Mouse (Mus musculus): ENCODE measurements around the gene Psmd1. TPM values are rescaled to one million over a fixed set of nuclear protein-coding genes. Genes with fewer than 3 reads are reported as not detected.

Psmd1 gene
- polyA plus RNA-seq, 1 experiment: 36.4 TPM

DNA sequence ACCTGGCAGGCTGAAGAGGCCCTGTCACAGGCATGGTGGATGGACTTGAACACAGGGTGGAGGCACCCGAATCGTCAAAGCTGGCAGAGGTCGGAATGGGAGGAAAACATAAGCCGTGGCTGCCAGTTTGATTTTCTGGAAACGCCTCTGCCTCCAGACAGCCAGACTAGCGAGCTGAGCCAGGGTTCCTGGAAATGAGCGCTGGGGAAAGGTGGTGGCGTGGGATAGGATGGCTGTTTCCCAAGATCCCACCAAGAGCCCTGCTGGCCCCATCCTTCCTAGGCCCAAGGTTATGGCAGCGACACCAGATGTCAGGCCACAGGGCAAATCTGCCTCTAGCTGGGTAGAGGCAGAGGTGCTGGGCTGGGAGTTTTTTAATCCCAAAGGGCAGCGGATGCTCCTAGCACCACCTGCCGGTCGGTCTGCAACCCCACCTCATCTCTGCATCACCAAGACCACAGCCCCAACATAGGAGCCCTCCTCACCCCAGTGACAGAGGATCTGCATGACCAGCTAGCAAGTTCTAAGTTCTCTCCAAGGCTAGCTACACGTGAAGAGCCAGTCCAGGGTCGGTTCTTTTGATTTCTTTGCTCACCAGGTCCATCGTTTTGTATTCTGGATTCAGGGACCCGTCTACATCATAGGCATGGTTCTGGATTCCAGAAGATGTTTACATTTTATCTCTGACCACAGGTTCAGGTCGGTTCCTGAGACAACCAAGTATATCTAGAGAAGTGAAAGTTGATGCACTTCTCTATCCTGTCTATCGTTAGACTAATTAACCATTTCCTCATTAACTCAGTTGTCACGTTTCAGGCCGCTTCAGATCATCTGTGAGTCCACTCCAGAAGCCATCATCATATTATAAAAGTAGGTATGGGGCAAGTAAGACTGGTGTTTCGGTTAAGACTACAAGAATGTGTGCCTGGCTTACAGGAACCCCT lies 80.1 kb downstream of the Psmd1 start:
- Histone ChIP-seq H3K4me1 (ENCODE audit: control insufficient read depth, insufficient read depth, low read length) (no peaks in the 10 kb centered on the region), H3K27ac (ENCODE audit: control insufficient read depth, insufficient read depth, low read depth, low read length, poor library complexity) (0 out of 2 replicates have a peak overlapping the region, but pooled peaks have one; percentile 39), H3K4me3 (replicated peaks; ENCODE audit: control insufficient read depth, low read depth, low read length) (no peak overlapping the region)
- no peak for TF ChIP-seq POLR2A (IDR thresholded peaks at IDR 0.05; ENCODE audit: borderline replicate concordance, control insufficient read depth, low read depth, low read length)
- TF ChIP-seq CTCF (IDR thresholded peaks at IDR 0.05; ENCODE audit: control insufficient read depth, insufficient read depth, low read length): no peak
- 75% methylated on average over 21 of the region's 21 CpGs for WGBS

DNA sequence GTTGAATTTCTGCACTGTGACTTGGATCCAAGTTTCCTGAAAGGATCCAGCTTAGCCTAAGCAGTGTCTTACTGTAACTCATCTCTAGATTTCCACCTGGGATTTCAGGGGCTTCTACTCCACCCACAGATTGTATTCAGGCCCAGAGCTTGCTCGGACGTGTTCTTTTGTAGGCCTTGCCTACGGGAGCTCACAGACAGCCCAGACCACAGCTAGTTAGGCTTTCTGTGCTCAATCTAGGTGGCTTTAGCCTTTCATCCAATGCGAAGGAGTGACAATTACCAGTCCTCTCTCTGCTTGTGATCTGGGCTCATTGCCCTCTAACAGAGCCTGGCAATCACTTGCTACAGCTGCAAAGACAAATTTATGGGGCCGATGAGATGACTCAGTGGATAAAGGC lies 82.1 kb downstream of the Psmd1 start:
- Histone ChIP-seq H3K4me1 (ENCODE audit: control insufficient read depth, insufficient read depth, low read length) (no peaks in the 10 kb centered on the region), H3K4me3 (replicated peaks; ENCODE audit: control insufficient read depth, low read depth, low read length) (no peak overlapping the region), H3K27ac (ENCODE audit: control insufficient read depth, insufficient read depth, low read depth, low read length, poor library complexity) (no peak overlapping the region)
- no peak for TF ChIP-seq POLR2A (IDR thresholded peaks at IDR 0.05; ENCODE audit: borderline replicate concordance, control insufficient read depth, low read depth, low read length)
- no peak for TF ChIP-seq CTCF (IDR thresholded peaks at IDR 0.05; ENCODE audit: control insufficient read depth, insufficient read depth, low read length)
- WGBS: 84% methylated on average over 5 of the region's 5 CpGs

DNA sequence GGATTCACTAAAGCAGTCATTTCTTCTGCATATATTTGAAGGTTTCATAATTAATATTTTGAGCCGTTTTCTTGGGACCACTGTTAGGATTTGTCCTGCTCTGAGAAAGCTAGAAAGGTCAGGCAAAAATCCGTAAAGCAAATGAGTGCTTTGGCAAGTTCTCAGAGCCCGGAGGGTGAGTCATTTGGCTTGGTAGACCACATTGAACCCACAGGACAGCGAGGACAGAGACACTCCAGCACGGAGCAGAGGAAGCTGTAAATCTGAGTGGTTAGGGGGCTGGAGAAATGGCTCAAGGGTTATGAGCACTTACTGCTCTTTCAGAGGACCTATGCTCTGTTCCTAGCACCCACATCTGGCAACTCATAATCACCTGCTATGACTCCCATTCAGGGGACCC lies 83.4 kb downstream of the Psmd1 start:
- Histone ChIP-seq H3K4me3 (replicated peaks; ENCODE audit: control insufficient read depth, low read depth, low read length) (no peak overlapping the region), H3K27ac (ENCODE audit: control insufficient read depth, insufficient read depth, low read depth, low read length, poor library complexity) (no peak overlapping the region), H3K4me1 (ENCODE audit: control insufficient read depth, insufficient read depth, low read length) (no peaks in the 10 kb centered on the region)
- TF ChIP-seq CTCF (IDR thresholded peaks at IDR 0.05; ENCODE audit: control insufficient read depth, insufficient read depth, low read length) (no peak), POLR2A (IDR thresholded peaks at IDR 0.05; ENCODE audit: borderline replicate concordance, control insufficient read depth, low read depth, low read length) (no peak)
- WGBS: 17% methylated on average over 5 of the region's 5 CpGs

DNA sequence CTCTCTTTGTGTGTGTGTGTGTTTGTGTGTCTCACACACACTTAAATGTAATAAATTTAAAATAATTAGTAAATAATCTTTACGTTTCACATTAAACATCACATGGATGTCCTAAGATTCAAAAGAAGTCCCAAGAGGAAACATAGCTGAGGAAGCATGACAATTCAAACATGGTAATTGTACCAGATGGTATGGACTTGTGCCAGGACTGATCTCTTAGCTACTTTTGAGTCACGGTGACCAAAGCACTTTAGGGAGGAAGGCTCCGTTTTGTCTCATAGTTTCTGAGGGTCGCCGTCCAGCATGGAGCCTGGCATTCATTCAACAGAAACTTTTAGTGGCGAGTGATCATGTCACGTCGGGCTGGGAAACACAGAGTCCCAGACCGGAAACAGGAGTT lies 84.0 kb downstream of the Psmd1 start:
- Histone ChIP-seq H3K27ac (ENCODE audit: control insufficient read depth, insufficient read depth, low read depth, low read length, poor library complexity) (no peak overlapping the region), H3K4me1 (ENCODE audit: control insufficient read depth, insufficient read depth, low read length) (no peaks in the 10 kb centered on the region), H3K4me3 (replicated peaks; ENCODE audit: control insufficient read depth, low read depth, low read length) (no peak overlapping the region)
- TF ChIP-seq POLR2A (IDR thresholded peaks at IDR 0.05; ENCODE audit: borderline replicate concordance, control insufficient read depth, low read depth, low read length) (no peak), CTCF (IDR thresholded peaks at IDR 0.05; ENCODE audit: control insufficient read depth, insufficient read depth, low read length) (no peak)
- 66% methylated on average over 9 of the region's 9 CpGs for WGBS

DNA sequence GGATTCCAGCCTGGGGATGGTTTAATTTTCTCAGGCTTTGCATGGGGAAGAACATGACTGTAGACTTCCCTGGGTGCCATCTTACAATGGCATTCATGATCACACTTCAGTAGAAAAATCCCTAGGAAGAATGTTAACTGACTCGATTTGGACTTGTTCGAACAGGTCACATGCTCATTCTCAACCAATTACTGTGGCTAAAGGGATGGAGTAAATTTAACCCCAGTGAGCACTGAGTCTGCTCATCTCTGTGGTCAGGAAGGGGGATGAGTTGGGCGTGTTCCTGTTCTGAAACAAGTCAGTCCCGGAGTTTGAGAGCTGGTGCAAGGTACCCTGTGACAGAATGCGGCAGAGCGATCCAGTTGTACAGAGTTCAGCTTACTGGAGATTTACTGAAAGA lies 86.7 kb downstream of the Psmd1 start:
- TF ChIP-seq CTCF (IDR thresholded peaks at IDR 0.05; ENCODE audit: control insufficient read depth, insufficient read depth, low read length): no peak
- TF ChIP-seq POLR2A (IDR thresholded peaks at IDR 0.05; ENCODE audit: borderline replicate concordance, control insufficient read depth, low read depth, low read length): no peak
- 64% methylated on average over 6 of the region's 6 CpGs for WGBS

DNA sequence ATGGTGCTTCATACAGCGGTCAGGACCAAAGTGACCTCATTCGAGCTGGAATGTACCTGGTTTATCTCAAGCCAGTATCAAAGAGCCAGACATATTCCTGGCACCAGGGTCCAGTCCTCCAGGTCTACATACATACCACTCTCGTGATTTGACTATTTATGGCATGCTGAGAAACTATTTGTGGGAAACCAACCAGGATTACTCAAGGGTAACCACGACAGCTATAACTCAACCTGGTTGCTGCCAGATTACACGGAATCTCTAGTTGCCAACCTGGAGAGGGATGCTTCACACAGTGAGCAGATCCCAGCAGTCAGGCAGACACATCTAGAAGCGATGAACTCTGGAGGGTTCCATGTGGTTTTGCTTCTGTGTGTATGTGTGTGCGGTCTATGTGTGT lies 87.2 kb downstream of the Psmd1 start:
- peaks cover 1% of the 10 kb centered on the region for H3K4me1 ChIP-seq (ENCODE audit: control insufficient read depth, insufficient read depth, low read length)

More for the DNA sequence above, 86.7 kb downstream of the Psmd1 start:
- Histone ChIP-seq H3K27ac (ENCODE audit: control insufficient read depth, insufficient read depth, low read depth, low read length, poor library complexity) (no peak overlapping the region), H3K4me1 (ENCODE audit: control insufficient read depth, insufficient read depth, low read length) (peaks cover 1% of the 10 kb centered on the region), H3K4me3 (replicated peaks; ENCODE audit: control insufficient read depth, low read depth, low read length) (no peak overlapping the region)

DNA sequence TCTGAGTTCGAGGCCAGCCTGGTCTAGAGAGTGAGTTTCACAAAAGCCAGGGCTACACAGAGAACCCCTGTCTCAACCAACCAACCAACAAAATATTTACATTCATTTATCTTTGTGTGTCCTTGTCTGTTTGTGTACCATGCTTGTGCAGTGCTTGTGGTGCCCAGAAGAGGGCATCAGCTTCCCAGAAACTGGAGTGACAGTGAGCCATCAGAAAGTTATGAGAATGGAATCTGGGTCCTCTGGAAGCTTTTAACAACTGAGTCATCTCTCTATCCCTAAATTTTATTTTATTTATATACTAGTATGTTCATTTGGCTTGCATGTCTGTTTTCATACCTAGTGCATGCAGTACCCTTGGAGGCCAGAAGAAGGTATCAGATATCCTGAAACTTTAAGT lies 88.4 kb downstream of the Psmd1 start:
- no peak overlapping the region for H3K27ac ChIP-seq (ENCODE audit: control insufficient read depth, insufficient read depth, low read depth, low read length, poor library complexity)
- peaks cover 1% of the 10 kb centered on the region for H3K4me1 ChIP-seq (ENCODE audit: control insufficient read depth, insufficient read depth, low read length)
- 88% methylated on average over 1 of the region's 1 CpGs for WGBS
- peak; percentile 46; the same call in 1 of the 2 replicates for TF ChIP-seq CTCF (IDR thresholded peaks at IDR 0.05; ENCODE audit: control insufficient read depth, insufficient read depth, low read length)
- no peak for TF ChIP-seq POLR2A (IDR thresholded peaks at IDR 0.05; ENCODE audit: borderline replicate concordance, control insufficient read depth, low read depth, low read length)
- no peak overlapping the region for H3K4me3 ChIP-seq (replicated peaks; ENCODE audit: control insufficient read depth, low read depth, low read length)

More for the DNA sequence above, 87.2 kb downstream of the Psmd1 start:
- 67% methylated on average over 7 of the region's 7 CpGs for WGBS
- TF ChIP-seq CTCF (IDR thresholded peaks at IDR 0.05; ENCODE audit: control insufficient read depth, insufficient read depth, low read length) (no peak), POLR2A (IDR thresholded peaks at IDR 0.05; ENCODE audit: borderline replicate concordance, control insufficient read depth, low read depth, low read length) (no peak)
- no peak overlapping the region for H3K4me3 ChIP-seq (replicated peaks; ENCODE audit: control insufficient read depth, low read depth, low read length)
- H3K27ac ChIP-seq (ENCODE audit: control insufficient read depth, insufficient read depth, low read depth, low read length, poor library complexity): no peak overlapping the region

DNA sequence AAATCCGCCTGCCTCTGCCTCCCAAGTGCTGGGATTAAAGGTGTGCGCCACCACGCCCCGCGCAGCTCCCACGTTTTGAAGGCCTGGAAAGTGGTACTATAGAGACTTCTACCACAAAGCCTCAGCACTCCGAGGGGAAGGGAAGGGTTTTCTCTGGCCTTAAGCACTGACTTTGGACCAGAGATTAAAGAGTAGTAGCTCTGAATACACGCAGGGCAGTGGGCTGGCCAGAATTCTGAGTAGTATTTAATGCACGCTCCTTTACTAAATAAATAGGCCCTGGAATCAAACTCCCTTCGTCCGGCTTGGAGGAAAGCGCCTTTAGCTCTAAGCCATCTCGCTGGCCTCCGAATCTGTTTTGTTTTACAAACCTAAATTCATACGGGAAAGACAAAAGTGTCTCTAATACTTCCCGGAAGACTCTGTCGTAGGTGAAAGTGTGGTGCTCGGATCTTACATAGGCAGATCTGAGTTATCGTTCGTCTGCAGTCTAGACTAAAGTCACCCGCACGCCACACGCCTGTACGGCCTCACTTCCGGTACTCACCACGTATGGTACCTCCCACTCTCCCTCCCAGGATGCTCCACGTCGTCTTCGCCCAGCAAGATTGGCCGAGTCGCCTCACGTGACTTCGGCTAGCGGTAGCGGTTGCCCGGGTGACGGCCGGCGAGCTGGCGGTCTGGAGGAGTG lies 90.1 kb downstream of the Psmd1 start, which contains the start of gene Armc9:
Gene Armc9, plus strand, starts transcription at position 648 of the 691 bp plus-strand sequence.
- TF ChIP-seq CTCF (IDR thresholded peaks at IDR 0.05; ENCODE audit: control insufficient read depth, insufficient read depth, low read length) (0 out of 2 replicates have a peak, but pooled peaks have one; percentile 11), POLR2A (IDR thresholded peaks at IDR 0.05; ENCODE audit: borderline replicate concordance, control insufficient read depth, low read depth, low read length) (peak; percentile 90)
- Histone ChIP-seq H3K4me1 (ENCODE audit: control insufficient read depth, insufficient read depth, low read length) (peaks cover 1% of the 10 kb centered on the region), H3K4me3 (replicated peaks; ENCODE audit: control insufficient read depth, low read depth, low read length) (peak within 1 kb of the TSS; percentile 83), H3K27ac (ENCODE audit: control insufficient read depth, insufficient read depth, low read depth, low read length, poor library complexity) (peak within 1 kb of the TSS; percentile 60)
- 2% methylated on average over 40 of the region's 40 CpGs for WGBS

Data from bone marrow, adult 2 months (tissue).